Mouse (Mus musculus) hindbrain, embryonic 11.5 days (tissue): ENCODE results near the gene Setmar. TPM values are rescaled to one million over a fixed set of nuclear protein-coding genes. Genes with fewer than 3 reads are reported as not detected.

Source experiments
- ATAC-seq: fragments of 200-750 bp; cut with Nextera tagmentation; 2 replicates; pipeline ENCODE4 v1.8.0; 2017; ENCODE audit warnings: mild to moderate bottlenecking, moderate TSS enrichment, moderate library complexity; ENCODE audit not compliant: low FRiP score
- DNase-seq: peaks from one replicate; pipeline ENCODE4 v3.0.0-alpha.2; 2015; ENCODE audit warnings: low spot score
- H3K27ac ChIP-seq: fragments of 300-500 bp; sonication (generic); 2 replicates; pipeline ENCODE4 v1.5.1; 2014; ENCODE audit warnings: mild to moderate bottlenecking, low read depth, low read length
- H3K27me3 ChIP-seq: fragments of 300-500 bp; sonication (generic); 2 replicates; pipeline ENCODE4 v1.6.1; 2014; ENCODE audit warnings: mild to moderate bottlenecking, low read length, moderate library complexity, mixed read lengths; ENCODE audit not compliant: control insufficient read depth, insufficient read depth
- H3K36me3 ChIP-seq: fragments of 300-500 bp; sonication (generic); 2 replicates; pipeline ENCODE4 v1.6.1; 2014; ENCODE audit warnings: mild to moderate bottlenecking, low read length, moderate library complexity, mixed read lengths; ENCODE audit not compliant: control insufficient read depth, insufficient read depth
- H3K4me1 ChIP-seq: fragments of 300-500 bp; sonication (generic); replicated peaks from 2 replicates; pipeline ENCODE4 v1.6.1; 2014; ENCODE audit warnings: low read length, mixed read lengths; ENCODE audit not compliant: control insufficient read depth, insufficient read depth
- H3K4me2 ChIP-seq: fragments of 300-500 bp; sonication (generic); replicated peaks from 2 replicates; pipeline ENCODE4 v1.6.1; 2014; ENCODE audit warnings: mild to moderate bottlenecking, low read depth, low read length
- H3K4me3 ChIP-seq: fragments of 300-500 bp; sonication (generic); 2 replicates; pipeline ENCODE4 v1.5.1; 2014; ENCODE audit warnings: low read depth, low read length
- H3K9ac ChIP-seq: fragments of 300-500 bp; sonication (generic); 2 replicates; pipeline ENCODE4 v1.6.1; 2014; ENCODE audit warnings: low read depth, low read length
- H3K9me3 ChIP-seq: fragments of 300-500 bp; sonication (generic); 2 replicates; pipeline ENCODE4 v1.6.1; 2016; ENCODE audit warnings: low read length; ENCODE audit not compliant: control insufficient read depth
- WGBS: fragments of 180-500 bp; shearing (Covaris S2); extraction: QIAGEN DNeasy Blood & Tissue Kit; methylation state at CpG from one replicate; pipeline ENCODE4 v1.1.7; 2014; 5-methylcytosine and 5-hydroxymethylcytosine counted together
- polyA plus RNA-seq: library from polyadenylated mRNA; unstranded; fragments of >200 nt; fragmentation: Nextera tagmentation; extraction: Ambion mirVana; gene quantifications from 2 replicates; pipeline ENCODE4 v1.2.1, GENCODE M21; 2014

Gene Setmar
- polyA plus RNA-seq, 1 experiment from 2014 or later = 8.4 TPM

- ATAC-seq = no peak
- Histone ChIP-seq H3K4me1 (no peaks in the 10 kb centered on the region), H3K27ac (no peak overlapping the region), H3K9me3 (no peaks in the 10 kb centered on the region), H3K4me2 (no peak overlapping the region), H3K4me3 (no peak overlapping the region), H3K9ac (no peak overlapping the region), H3K36me3 (no peaks in the 10 kb centered on the region), H3K27me3 (no peaks in the 10 kb centered on the region)
- WGBS = 78% methylated on average over 5 of the region's 5 CpGs
- DNase-seq = no peak
Measured at GRCm38 (mm10) chr6:108073071-108073470, 8.2 kb downstream of the Setmar start.

DNA sequence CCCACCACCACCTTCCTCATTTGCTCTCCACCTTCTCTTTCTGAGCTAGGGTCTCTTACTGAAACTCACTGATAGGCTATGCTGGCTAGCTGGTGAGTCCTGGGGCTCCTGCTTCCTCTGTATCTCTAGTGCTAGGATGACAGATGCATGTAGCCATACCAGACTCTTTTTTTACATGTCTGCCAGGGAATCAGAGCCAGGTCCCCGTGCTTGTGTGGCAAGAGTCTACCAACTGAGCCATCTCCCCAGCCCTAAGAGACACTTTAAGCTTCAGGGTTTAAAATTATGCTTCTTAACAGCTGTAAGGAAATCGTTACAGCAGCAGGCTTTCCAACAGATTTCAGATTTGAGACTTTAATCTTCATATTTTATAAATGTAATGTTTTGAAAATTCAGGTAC is 9.1 kb downstream of the Setmar start:
- Histone ChIP-seq H3K9me3 (no peaks in the 10 kb centered on the region), H3K27ac (no peak overlapping the region), H3K36me3 (no peaks in the 10 kb centered on the region), H3K4me1 (no peaks in the 10 kb centered on the region), H3K27me3 (no peaks in the 10 kb centered on the region), H3K9ac (no peak overlapping the region), H3K4me3 (no peak overlapping the region), H3K4me2 (no peak overlapping the region)
- ATAC-seq (no peak), DNase-seq (no peak)
- 90% methylated on average over 2 of the region's 2 CpGs for WGBS

- WGBS = 91% methylated on average over 10 of the region's 10 CpGs
- no peak for DNase-seq
Measured at GRCm38 (mm10) chr6:108074624-108075023, 9.8 kb downstream of the Setmar start.

DNA sequence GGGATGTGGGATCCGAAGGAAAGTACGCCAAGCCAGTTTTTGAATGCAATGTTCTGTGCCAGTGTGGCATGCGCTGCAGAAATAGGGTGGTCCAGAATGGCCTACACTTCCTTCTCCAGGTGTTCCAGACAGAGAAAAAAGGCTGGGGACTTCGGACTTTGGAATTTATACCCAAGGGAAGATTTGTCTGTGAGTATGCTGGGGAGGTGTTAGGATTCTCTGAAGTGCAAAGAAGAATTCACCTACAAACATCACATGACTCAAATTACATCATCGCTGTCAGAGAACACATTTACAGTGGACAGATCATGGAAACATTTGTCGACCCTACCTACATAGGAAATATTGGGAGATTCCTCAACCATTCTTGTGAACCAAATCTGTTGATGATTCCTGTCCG is 11.0 kb downstream of the Setmar start:
- no peaks in the 10 kb centered on the region for H3K36me3 ChIP-seq
- ATAC-seq (no peak), DNase-seq (no peak)
- H3K4me1 ChIP-seq = no peaks in the 10 kb centered on the region
- no peak overlapping the region for H3K4me2 ChIP-seq
- H3K27ac ChIP-seq = no peak overlapping the region
- H3K9me3 ChIP-seq = no peaks in the 10 kb centered on the region
- no peak overlapping the region for H3K9ac ChIP-seq
- WGBS = 92% methylated on average over 7 of the region's 7 CpGs
- H3K27me3 ChIP-seq = no peaks in the 10 kb centered on the region
- no peak overlapping the region for H3K4me3 ChIP-seq

More at GRCm38 (mm10) chr6:108074624-108075023, 9.8 kb downstream of the Setmar start:
- Histone ChIP-seq H3K4me1 (no peaks in the 10 kb centered on the region), H3K4me2 (no peak overlapping the region), H3K4me3 (no peak overlapping the region), H3K9me3 (no peaks in the 10 kb centered on the region), H3K36me3 (no peaks in the 10 kb centered on the region), H3K9ac (no peak overlapping the region), H3K27ac (no peak overlapping the region), H3K27me3 (no peaks in the 10 kb centered on the region)
- no peak for ATAC-seq

GRCm38 (mm10) chr6:108091296-108091695 is 26.5 kb downstream of the Setmar start:
- WGBS = 68% methylated on average over 1 of the region's 1 CpGs

DNA sequence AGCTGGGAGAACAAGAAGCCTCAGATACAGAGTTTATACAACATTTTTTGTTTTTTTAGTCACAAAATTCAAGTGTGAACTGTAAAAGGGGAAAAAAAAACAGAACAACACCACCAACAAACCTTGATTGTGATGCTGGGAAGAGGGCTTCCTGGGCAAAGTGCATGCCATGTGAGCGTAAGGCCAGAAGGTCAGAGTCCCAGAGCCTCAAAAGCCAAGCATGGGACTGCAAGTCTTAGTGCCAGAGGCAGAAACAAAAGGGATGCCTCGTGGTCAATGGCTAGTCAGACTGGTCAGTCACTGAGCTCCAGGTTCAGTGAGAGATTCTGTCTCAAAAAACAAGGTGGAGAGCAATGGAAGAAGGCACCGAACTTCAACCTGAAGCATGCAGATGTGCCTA is 27.8 kb downstream of the Setmar start:
- H3K4me2 ChIP-seq = no peak overlapping the region
- H3K27ac ChIP-seq = no peak overlapping the region
- H3K9me3 ChIP-seq = no peaks in the 10 kb centered on the region
- no peak overlapping the region for H3K9ac ChIP-seq
- no peaks in the 10 kb centered on the region for H3K36me3 ChIP-seq
- ATAC-seq (no peak), DNase-seq (no peak)
- no peaks in the 10 kb centered on the region for H3K27me3 ChIP-seq
- H3K4me3 ChIP-seq = no peak overlapping the region
- no peaks in the 10 kb centered on the region for H3K4me1 ChIP-seq
- 83% methylated on average over 3 of the region's 3 CpGs for WGBS

More at GRCm38 (mm10) chr6:108091296-108091695, 26.5 kb downstream of the Setmar start:
- H3K27ac ChIP-seq = no peak overlapping the region
- DNase-seq (no peak), ATAC-seq (no peak)
- H3K4me2 ChIP-seq = no peak overlapping the region
- H3K27me3 ChIP-seq = no peaks in the 10 kb centered on the region
- no peak overlapping the region for H3K4me3 ChIP-seq
- H3K4me1 ChIP-seq = no peaks in the 10 kb centered on the region
- H3K9me3 ChIP-seq = no peaks in the 10 kb centered on the region
- H3K36me3 ChIP-seq = no peaks in the 10 kb centered on the region
- no peak overlapping the region for H3K9ac ChIP-seq

DNA sequence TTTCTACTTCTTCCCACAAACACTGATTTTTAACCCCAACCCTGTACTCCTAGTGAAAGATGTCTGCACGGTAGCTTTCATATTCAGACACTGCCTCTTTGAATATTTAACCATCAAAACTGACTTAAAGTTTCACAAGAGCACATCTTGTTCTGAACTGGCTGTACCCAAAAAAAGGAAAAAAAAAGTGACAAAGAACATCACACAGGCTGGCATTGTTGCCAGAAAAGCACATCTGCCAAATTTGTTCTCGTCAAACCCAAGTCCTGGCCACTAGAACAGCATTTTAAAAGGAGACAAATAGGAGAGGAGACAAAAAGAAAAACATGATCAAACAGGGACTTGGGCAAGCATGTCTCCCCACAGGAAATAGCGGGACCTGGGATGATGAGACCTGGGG is 28.6 kb downstream of the Setmar start:
- no peaks in the 10 kb centered on the region for H3K27me3 ChIP-seq
- ATAC-seq (no peak), DNase-seq (no peak)
- no peak overlapping the region for H3K4me3 ChIP-seq
- H3K9ac ChIP-seq = no peak overlapping the region
- H3K27ac ChIP-seq = no peak overlapping the region
- 90% methylated on average over 3 of the region's 3 CpGs for WGBS
- H3K4me1 ChIP-seq = no peaks in the 10 kb centered on the region
- no peak overlapping the region for H3K4me2 ChIP-seq
- no peaks in the 10 kb centered on the region for H3K9me3 ChIP-seq
- no peaks in the 10 kb centered on the region for H3K36me3 ChIP-seq

- Histone ChIP-seq H3K4me3 (no peak overlapping the region), H3K36me3 (no peaks in the 10 kb centered on the region), H3K27ac (no peak overlapping the region), H3K9ac (no peak overlapping the region), H3K27me3 (no peaks in the 10 kb centered on the region), H3K4me1 (no peaks in the 10 kb centered on the region), H3K4me2 (no peak overlapping the region), H3K9me3 (no peaks in the 10 kb centered on the region)
- no peak for DNase-seq
- 78% methylated on average over 5 of the region's 5 CpGs for WGBS
- no peak for ATAC-seq
Measured at GRCm38 (mm10) chr6:108095445-108095844, 30.6 kb downstream of the Setmar start.

DNA sequence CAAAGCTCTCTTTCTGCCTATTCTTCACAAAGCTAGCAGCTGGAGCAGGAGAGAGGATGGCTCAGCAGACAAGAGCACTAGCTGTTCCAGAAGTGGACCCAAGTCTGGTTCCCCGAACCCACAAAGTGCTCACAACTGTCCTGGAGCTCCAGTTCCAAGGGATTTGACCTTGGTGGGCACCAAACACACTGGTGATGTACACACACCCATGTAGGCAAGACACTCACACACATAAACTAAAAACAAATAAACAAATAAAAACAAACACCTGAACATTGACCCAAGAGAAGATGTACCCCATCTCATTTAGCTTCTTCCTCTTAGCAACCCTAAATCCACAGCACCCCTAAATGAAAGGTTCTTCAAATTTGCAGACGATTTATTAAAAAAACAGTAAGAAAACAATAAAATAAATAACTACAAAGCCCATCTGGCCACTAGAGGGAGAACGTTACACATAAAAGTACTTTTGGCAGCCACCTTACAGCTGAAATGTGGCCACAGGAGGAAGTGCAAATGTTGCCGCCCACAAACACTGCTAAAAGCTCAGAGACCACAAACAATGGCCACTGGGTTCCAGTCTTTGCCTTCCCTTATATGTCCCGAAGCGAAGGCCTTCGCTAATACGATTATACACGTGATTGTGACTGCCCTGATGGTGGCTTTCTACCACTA is 33.5 kb downstream of the Setmar start:
- Histone ChIP-seq H3K9ac (no peak overlapping the region), H3K36me3 (no peaks in the 10 kb centered on the region), H3K4me2 (no peak overlapping the region), H3K27ac (no peak overlapping the region), H3K27me3 (no peaks in the 10 kb centered on the region), H3K4me1 (no peaks in the 10 kb centered on the region), H3K9me3 (no peaks in the 10 kb centered on the region), H3K4me3 (no peak overlapping the region)
- ATAC-seq (peak; percentile 82), DNase-seq (peak; percentile 79)
- 18% methylated on average over 9 of the region's 9 CpGs for WGBS
